Mouse (Mus musculus) cerebellum, adult 9-11 months (tissue): Measurements from ENCODE around the gene Gldc.

Experiments used
- DNase-seq: peaks from one replicate; pipeline ENCODE4 v3.0.0; 2022

Gldc gene

DNA sequence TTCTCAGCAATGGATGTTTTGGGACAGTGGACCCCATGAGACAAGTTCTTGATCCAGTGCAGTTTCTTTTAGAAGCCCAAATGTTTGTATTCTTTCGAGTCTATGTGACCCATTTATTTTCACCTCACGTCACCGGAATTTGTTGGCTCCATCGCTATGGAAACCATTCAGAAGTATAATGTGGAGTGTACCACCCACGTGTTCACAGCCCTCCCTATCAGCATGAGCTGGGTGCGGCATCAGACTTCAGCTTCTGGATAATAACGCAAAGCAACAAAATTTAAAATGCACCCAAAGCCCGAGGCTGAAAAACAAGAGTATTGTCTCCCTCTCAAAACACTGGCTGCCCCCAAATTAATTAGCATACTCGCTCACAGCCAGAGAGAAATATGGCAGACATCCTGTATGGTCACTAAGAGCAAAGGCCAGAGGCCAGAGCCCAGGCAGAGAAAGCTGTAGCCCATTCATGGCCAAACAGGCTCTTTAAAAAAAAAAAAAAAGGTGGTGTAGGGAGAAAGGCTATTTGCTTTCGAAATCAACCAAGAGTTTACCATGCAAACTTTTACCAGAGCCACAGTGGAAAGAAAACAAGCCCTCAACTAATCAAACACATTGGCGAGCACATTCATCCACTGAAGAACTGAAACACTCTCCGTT lies 18.1 kb downstream of the Gldc start:
- no peak for DNase-seq

DNA sequence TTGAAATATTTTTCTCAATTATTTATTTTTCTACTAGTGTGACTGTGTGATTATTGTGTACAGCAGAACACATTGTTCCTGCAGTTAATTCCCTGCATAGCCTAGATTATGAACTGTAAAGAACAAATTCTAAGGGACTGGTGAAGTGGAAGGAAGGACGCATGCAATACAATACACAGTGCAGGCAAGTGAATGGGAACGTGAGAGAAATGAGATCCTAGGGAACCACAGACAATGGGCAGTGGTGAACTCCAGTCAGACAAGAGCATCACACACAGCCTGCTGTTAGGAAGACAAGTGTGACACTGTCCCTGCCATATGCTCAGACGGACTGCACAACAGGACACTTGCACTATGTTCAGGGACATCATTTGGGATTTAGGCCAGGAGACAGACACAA lies 21.5 kb downstream of the Gldc start:
- DNase-seq = no peak

DNA sequence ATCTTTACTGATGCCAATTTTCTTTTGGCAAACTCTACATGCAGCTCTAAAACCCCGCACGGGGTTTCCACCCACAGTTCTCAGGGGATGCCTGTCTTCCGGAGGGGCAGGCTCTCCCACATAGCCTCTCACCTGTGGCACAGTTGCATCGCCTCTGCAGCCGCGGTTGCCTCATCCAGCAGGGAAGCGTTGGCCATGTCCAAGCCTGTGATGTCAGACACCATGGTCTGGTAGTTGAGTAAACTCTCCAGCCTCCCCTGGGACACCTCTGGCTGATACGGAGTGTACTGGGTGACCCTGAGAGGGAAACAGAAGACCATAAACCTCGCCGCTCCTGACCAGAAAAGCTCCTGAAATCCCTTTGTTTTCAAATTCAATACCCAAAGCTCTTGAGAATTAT lies 23.9 kb downstream of the Gldc start:
- no peak for DNase-seq

DNA sequence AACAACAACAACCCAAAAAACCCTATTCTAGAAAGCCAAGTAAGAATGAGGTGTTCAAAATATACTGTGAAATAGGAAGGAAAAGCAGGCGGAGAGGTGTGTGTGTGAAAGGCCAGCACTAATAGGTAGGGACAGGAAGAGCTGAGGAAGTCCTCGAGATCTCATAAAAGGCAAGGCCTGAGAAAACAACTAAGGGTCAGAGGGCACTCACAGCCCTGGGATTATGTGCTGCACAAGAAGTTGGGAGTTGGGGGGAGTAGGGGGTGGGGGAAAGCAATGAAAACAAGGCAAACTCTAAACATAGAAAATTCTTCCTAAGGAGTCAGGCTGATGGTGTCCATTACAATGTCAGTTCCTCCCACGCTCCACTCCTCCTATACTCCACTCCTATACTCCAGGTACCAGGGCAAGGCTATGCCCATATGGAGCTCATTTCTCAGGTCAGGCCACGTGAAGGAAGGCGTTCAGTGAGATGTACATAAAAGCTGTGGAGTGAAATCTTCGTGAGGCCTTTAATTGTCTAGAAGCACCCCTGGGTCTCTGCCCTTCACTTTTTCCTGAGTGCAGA lies 25.9 kb downstream of the Gldc start:
- DNase-seq = no peak

DNA sequence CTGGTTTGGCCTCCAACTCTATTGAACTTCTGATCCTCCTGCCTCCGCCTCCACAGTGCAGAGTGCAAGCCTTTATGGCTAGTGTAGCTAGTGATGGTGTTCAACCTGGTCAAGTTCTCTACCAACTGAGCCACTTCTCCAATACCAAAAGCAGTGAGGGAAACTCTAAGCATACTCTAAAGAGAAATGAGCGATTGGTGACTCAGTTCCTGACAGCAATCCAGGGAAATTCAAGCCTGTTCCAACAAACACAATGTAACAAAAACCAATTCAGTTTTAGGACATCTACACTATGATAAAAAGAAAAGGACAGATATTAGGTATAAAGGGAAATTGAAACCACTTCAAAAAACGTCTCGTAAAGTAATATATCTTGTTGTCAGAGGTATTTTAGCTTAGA lies 27.9 kb downstream of the Gldc start:
- no peak for DNase-seq

DNA sequence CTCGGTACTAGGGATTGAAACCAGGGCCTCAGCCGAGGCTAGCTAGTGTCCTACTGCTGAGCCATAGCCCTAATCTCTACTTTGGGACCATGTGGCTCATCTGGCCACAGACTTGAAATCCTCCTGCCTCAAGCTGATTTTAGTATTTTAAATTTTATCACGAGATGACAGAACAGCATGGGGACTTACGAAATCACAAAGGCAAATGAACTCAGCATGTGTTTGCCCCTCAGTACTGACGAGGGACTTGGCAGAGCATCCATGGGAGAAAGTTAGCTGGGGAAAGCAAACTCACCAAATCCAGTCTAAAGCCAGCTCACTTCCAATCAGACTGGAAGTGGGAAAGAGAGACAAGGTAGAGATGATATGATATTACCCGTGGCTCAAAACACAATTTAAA lies 28.5 kb downstream of the Gldc start:
- DNase-seq = no peak

DNA sequence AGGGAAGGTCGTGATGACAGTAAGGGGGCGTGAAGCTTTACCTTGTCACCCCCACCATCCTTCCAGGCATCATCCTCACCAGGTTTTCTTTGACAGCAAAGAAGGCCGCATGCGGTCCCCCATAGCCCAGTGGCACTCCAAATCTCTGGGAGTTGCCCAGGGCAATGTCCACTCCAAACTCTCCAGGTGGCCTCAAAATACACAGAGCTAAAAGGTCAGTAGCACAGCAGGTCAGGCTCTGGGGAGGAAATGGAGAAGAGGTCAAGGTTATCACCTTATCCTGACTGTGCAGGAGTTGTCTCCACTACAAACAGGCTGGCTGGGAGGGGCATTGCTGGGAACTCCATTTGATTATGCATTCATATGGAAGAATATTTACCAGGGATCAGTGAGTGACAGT lies 30.1 kb downstream of the Gldc start:
- DNase-seq = no peak

DNA sequence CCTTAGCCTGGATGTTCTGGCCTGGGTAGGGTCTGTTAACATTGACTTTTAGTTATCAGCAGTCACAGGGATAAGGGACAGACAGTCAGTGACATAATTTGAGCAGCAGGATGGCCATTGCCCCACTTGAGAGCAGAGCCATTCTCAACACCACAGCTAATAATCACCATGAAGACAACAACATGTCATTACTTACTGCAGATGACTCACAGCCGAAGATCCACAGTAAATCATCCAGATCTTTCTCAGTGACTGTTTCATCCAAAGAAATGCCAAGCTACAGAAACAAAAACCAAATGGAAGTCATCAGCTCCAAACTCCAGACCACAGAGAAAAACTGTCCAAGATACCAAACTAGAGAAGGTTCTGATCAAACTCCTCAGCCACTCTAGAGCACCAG lies 38.9 kb downstream of the Gldc start:
- no peak for DNase-seq

DNA sequence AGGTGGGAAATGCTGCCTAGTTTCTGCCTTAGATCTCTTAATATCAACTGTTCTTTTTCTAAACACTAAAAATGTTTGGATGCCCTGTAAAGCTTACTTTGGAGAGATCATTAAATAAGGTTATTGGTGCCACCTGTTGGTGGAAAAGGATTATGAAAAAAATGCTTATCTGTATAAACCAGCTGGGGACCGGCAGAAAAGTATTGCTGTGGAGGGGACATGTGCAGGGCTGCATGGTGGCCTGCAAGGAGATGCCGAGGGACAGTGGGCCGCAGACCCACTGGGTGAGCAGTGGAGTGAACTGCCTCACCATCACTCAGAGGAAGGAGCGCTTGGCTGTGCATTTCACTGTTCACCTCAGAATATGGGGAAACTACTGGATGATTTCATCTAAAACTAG lies 47.1 kb downstream of the Gldc start:
- DNase-seq = no peak

DNA sequence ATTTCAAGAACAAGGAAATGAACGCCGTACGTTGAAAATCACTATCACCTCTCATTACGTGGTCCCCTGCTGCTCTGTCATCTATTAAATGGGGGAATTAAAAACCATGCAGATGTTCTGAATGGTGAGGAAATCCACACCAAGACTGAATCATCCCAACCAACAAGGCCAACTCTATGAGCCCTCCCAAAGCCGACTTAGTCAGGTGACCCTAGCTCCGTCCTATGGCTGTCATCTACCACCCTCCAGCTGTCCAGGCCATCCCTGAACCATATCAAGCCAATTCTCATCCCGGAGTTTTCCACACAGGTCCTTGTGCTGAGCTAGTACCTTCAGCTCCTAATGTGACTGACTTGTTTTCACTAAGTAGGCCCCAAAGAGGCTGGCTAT lies 49.6 kb downstream of the Gldc start:
- no peak for DNase-seq

DNA sequence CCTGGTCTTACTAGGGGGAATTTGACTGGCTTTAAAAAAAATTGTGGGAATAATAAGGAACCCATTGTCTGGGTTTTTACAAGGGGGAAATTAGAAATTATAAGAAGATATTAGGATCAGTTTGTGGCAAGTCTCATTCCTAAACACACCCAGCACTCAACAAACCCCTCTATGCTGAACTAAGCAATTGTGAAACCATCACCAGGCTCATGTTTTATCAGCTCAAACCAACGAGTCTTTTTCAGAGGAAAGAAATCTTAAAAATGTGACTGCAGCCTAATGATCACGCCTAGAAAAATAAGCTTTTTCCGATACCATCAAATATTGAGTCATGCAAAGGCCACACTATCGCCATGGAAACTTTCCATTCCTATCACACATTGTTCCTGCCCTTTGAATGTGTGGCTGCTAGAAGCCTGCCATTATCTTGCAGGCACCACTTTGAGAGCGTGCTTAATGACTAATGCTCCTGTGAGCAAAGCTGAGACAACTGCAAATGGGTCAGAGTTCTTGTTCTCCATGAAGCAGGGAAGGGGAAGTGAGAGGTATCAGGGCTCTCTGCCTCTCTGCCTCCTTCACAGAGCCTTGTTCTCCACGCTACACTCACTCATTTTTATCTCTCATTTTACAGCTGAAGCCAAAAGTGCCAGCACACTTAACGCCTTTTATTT lies 50.1 kb downstream of the Gldc start:
- no peak for DNase-seq

DNA sequence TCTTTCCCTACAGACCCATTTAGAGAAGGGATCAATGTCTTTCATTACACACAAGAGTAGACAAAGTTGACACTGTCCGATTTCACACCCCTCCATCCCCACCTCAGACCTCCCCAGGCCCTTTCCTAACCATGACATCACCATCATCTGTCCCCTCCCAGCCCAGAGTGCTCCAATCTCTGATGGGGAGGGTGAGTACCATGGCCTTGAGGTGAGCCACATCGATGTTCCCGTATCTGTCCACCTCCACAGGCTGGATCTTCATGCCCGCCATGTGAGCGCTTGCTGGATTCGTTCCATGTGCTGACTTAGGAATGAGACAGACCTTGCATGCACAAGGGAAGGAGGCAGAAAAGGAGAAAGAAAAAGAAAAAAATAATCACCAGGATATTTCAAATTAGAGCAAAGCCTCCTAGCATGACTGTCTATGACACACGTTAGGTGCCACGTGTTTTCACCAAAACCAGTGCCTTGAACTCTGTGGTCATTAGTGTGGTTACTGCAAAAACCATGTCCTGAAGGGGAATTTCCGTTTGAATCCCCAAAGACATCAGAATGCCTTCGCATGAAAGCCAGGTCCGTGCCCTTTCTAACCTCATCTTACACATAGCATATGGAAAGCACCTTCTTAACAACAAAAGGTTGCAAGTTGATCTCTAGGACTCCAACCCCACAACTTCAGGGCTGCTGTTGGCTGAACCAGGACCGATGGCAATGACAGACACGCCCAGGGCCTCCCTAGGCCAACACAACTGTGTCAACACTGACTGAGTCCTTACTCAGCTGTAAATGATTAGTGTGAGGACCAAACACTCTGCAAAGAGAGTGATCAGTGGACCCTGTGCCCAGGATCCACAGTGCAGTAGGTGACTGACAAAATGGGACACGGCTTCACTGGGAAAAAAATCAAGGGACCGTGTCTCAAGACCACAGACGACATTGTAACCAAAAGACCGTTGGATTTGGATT lies 56.6 kb downstream of the Gldc start:
- DNase-seq = no peak

DNA sequence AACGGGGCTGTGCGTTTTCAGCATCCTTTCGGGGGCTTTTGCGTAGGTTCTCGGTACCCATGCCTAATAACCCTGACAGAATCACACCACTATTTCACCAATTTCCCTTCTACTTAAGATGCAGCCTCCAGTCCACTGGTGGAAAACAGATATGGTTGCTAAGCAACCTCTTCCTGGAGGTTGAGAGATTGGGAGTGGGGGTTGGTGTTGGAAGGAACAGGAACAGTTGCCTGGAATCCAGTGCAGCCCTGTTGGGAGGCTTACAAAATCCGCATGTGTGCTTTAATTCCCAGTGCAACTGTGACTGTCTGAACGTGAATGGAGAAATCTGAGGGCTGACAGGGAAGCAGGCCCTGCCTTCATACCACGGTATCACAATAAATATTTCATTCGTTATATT lies 57.5 kb downstream of the Gldc start:
- DNase-seq = no peak

DNA sequence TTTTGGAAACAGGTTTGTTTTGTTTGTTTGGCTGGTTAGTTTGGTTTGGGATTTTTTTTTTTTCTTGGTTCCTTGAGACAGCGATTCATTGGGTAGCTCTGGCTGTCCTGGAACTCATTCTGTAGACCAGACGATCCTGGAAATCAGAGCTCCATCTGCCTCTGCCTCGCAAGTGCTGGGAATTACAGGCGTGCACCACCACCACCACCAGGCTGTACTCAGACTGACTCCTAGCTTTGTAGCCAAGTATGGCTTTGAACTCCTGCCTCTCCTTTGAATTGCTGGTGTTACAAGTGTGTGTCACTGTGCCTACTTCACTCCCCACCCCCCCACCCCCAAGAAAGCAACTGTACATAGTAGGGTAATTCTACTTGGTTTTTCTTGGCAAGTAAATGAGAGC lies 58.0 kb downstream of the Gldc start:
- no peak for DNase-seq

DNA sequence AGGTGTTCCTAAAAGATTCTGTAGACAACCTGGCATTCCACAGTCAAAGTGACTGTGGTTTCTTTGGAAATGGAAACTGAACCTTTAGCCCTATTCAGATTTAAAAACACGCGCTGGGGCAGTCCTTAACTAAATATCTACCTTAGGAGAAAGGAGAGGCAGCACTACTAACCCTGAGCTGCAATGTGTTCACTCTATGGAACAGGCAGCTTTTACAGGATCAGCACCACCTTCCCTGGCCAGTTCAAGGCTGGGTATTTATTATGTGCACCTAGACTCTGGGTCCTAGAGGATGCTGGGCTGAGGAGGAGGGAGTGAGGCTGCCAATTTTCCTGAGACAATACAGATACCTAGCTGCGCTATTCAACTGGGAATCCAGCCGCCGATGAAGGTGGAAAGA lies 59.6 kb downstream of the Gldc start:
- DNase-seq = no peak

DNA sequence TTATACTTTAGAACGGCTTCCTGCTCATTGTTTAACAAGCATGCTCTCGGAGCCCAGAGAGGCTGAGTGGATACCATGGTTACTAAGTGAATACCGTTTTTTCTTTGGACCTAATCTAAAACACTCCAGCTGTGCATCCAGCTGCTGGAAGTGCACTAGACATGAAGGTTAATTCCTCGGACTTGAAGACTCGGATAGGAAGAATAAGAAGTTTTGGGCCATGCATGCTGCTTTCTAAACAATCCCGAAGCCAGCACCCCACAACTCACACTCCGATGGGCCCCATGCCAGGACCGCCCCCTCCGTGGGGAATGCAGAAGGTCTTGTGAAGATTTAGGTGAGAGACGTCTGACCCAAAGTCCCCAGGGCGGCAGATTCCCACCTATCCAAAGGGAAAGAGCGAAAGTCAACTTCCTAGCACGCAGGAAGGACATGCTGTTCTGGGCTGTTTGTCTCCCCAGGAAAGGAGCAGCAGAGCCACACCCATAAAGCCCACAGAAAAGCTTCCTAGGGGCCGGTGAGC lies 60.2 kb downstream of the Gldc start:
- DNase-seq = no peak

DNA sequence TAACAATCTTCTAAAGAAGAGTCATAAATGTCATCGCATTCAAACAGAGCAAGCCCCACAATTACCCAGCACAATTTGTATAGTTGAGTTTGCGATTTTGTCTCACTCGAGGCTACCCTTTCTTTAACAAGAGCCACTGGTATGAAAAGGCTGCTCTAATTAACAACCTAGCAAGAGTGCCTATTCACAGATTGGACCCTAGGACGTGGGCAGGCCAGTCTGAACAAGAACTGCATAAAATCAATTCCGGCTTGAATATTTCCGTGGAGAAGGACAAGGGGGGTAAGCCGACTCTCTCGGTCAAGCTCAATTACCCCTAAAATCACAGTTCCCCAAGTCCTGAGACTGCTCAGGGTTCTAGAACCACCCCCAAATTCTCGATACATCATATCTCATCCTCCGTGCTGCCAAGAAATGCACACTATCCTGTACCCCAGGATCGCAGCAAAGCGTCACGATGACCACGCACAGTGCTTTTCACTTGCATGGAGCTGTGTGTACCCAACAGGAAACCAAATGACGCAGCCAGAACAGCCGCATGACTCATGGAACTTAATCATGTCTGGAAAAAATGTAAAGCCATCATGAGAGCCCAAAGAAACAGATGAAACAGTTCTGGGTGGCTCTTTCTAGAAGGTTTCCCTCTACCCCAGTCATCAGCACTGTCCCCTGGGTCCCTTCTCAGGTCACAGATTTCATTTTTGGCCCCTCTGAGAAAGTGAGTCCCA lies 62.1 kb downstream of the Gldc start:
- DNase-seq = no peak

DNA sequence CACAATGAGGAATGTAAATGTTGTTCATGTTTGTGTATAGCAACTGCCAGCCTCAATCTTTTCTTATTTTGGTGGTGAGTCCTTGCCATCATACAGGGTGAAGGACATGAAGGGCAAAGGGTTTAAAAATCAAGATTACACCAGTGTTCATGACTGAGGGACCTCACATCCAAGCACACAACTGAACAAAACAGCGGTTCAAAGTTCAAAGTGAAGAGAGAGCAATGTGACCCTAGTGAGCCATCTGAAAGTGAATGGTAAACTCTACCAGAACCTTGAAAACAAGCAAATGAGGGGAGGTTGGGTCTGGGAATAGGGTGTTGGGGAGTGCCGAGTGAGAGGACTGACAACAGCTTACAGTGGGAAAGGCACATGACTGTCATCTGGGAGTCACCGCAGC lies 63.8 kb downstream of the Gldc start:
- DNase-seq = no peak

DNA sequence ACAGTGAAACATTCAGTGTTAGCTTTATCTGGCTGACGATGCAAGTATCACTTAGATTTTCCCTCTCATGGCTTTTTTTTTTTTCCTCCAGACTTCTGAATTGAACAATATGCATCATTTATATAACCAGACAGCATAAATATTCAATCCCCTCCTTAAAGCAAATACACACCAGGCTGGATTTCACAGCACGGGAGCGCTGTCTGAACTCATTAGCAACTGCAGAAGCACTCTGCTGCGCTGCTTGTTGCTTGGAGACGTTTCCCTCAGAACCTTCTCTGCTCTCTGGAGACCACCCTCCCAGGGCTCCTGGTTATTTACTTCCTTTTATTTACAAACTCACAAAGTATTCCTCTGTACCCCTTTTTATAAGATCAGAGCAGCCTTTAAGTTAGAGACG lies 66.1 kb downstream of the Gldc start:
- DNase-seq = no peak

DNA sequence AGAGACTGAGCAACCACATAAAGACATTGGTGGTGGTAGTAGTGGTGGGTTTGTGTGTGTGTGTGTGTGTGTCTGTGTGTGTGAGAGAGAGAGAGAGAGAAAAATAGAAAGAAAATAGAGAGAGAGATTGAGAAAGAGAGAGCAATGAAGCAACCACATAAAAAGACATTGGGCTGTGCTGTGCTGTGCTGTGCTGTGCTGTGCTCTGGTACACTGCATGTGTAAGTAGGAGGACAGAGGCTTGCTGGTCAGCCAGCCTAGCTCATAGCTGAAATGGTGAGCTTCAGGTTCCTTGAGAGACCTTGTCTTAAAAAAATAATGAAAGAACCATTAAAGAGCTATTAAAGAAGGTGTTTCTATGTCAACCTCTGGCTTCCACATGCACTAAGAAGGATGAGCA lies 66.6 kb downstream of the Gldc start:
- no peak for DNase-seq

DNA sequence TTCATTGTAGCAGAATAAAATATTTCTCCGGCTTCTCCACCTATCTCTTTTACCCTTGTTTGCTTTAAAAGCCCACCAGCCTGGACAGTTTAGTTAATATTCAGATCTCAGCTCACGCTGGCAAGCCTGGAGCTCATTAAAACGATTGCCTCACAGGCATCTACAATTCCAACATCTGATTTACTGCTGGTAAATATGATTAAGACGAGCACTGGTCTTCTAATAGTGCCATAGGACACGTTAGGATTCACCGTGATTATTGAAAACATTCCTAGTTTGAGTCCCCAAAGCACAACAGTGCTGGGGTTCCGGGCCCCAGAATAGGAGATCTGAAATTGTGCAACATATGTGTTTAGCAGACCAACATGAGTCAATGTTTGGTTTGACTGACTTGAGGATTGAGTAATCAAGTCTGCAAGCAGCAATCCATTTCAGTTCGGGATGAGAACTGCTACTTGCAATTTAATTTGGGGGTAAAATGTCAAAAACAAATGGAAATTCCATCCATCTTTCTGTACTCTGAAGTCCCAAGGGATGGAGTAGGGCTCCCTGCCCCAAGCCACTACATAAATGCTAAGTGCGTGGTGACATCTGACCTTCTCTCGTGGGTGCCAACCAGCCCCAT lies 67.9 kb downstream of the Gldc start:
- no peak for DNase-seq
